Mouse (Mus musculus): ENCODE results near the gene Dnajc11. TPM values are rescaled to one million over a fixed set of nuclear protein-coding genes. Genes with fewer than 3 reads are reported as not detected.

The Dnajc11 gene
- polyA plus RNA-seq, 1 experiment from 2014 or later, result 72.0 TPM

DNA sequence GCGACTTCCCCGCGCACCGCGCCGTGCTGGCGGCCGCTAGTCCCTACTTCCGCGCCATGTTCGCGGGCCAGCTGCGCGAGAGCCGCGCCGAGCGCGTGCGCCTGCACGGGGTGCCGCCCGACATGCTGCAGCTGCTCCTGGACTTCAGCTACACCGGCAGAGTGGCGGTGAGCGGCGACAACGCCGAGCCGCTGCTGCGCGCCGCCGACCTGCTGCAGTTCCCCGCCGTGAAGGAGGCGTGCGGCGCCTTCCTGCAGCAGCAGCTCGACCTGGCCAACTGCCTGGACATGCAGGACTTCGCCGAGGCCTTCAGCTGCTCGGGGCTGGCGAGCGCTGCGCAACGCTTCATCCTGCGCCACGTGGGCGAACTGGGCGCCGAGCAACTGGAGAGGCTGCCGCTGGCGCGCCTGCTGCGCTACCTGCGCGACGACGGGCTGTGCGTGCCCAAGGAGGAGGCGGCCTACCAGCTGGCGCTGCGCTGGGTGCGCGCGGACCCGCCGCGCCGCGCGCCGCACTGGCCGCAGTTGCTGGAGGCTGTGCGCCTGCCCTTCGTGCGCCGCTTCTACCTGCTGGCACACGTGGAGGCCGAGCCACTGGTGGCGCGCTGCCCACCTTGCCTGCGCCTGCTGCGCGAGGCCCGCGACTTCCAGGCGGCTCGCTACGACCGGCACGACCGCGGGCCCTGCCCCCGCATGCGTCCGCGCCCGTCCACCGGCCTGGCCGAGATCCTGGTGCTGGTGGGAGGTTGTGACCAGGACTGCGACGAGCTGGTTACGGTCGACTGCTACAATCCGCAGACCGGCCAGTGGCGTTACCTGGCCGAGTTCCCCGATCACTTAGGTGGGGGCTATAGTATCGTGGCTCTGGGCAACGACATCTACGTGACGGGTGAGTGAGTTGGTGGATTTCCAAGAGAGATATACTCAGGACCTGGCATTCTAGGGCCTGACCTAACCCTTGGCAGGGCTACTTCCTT is 75.9 kb downstream of the Dnajc11 start:
- H3K27me3 ChIP-seq (ENCODE audit: control insufficient read depth, insufficient read depth, low read length), result peaks cover 37% of the 10 kb centered on the region
- peaks cover 29% of the 10 kb centered on the region for H3K4me1 ChIP-seq (replicated peaks; ENCODE audit: control insufficient read depth, insufficient read depth, low read length)
- DNase-seq (ENCODE audit: low spot score) (peak; percentile 46), ATAC-seq (ENCODE audit: low FRiP score) (peak; percentile 77)
- WGBS, result under 1% methylated on average over 113 of the region's 115 CpGs
- H3K4me2 ChIP-seq (replicated peaks), result peak overlapping the region; percentile 100
- H3K4me3 ChIP-seq (replicated peaks; ENCODE audit: low read length), result peak overlapping the region; percentile 65
- no peaks in the 10 kb centered on the region for H3K9me3 ChIP-seq (ENCODE audit: control insufficient read depth, low read length)
- peak overlapping the region; percentile 67 for H3K9ac ChIP-seq
- peaks cover 3% of the 10 kb centered on the region; the same call in 1 of the 2 replicates for H3K36me3 ChIP-seq (replicated peaks; ENCODE audit: control insufficient read depth, insufficient read depth)
- H3K27ac ChIP-seq, result peak overlapping the region; percentile 77

- Histone ChIP-seq H3K36me3 (replicated peaks; ENCODE audit: control insufficient read depth, insufficient read depth) (peaks cover 5% of the 10 kb centered on the region), H3K27ac (no peak overlapping the region), H3K27me3 (ENCODE audit: control insufficient read depth, insufficient read depth, low read length) (peaks cover 37% of the 10 kb centered on the region), H3K4me3 (replicated peaks; ENCODE audit: low read length) (peak overlapping the region; percentile 65), H3K4me1 (replicated peaks; ENCODE audit: control insufficient read depth, insufficient read depth, low read length) (peaks cover 29% of the 10 kb centered on the region), H3K9ac (peak overlapping the region; percentile 67), H3K4me2 (replicated peaks) (peak overlapping the region; percentile 100), H3K9me3 (ENCODE audit: control insufficient read depth, low read length) (no peaks in the 10 kb centered on the region)
- no peak for ATAC-seq (ENCODE audit: low FRiP score)
- DNase-seq (ENCODE audit: low spot score), result no peak
- WGBS, result 3% methylated on average over 10 of the region's 10 CpGs
Observed at GRCm38 (mm10) chr4:152010091-152010706, 76.7 kb downstream of the Dnajc11 start.

GRCm38 (mm10) chr4:152010707-152011134 is 77.2 kb downstream of the Dnajc11 start:
- H3K4me3 ChIP-seq (replicated peaks; ENCODE audit: low read length), result peak overlapping the region; percentile 65
- ATAC-seq (ENCODE audit: low FRiP score) (no peak), DNase-seq (ENCODE audit: low spot score) (no peak)
- peaks cover 29% of the 10 kb centered on the region for H3K4me1 ChIP-seq (replicated peaks; ENCODE audit: control insufficient read depth, insufficient read depth, low read length)
- H3K36me3 ChIP-seq (replicated peaks; ENCODE audit: control insufficient read depth, insufficient read depth), result peaks cover 10% of the 10 kb centered on the region
- no peaks in the 10 kb centered on the region for H3K9me3 ChIP-seq (ENCODE audit: control insufficient read depth, low read length)
- peak overlapping the region; percentile 67; the same call in 1 of the 2 replicates for H3K9ac ChIP-seq
- H3K27me3 ChIP-seq (ENCODE audit: control insufficient read depth, insufficient read depth, low read length), result peaks cover 37% of the 10 kb centered on the region
- no peak overlapping the region for H3K27ac ChIP-seq
- WGBS, result 9% methylated on average over 13 of the region's 13 CpGs
- H3K4me2 ChIP-seq (replicated peaks), result peak overlapping the region; percentile 100

GRCm38 (mm10) chr4:152011171-152011760 is 77.8 kb downstream of the Dnajc11 start:
- Histone ChIP-seq H3K9ac (no peak overlapping the region), H3K36me3 (replicated peaks; ENCODE audit: control insufficient read depth, insufficient read depth) (peaks cover 13% of the 10 kb centered on the region), H3K27ac (no peak overlapping the region), H3K27me3 (ENCODE audit: control insufficient read depth, insufficient read depth, low read length) (peaks cover 36% of the 10 kb centered on the region), H3K4me2 (replicated peaks) (peak overlapping the region; percentile 100), H3K4me1 (replicated peaks; ENCODE audit: control insufficient read depth, insufficient read depth, low read length) (peaks cover 29% of the 10 kb centered on the region), H3K9me3 (ENCODE audit: control insufficient read depth, low read length) (no peaks in the 10 kb centered on the region), H3K4me3 (replicated peaks; ENCODE audit: low read length) (peak overlapping the region; percentile 65)
- DNase-seq (ENCODE audit: low spot score), result no peak
- WGBS, result 81% methylated on average over 8 of the region's 8 CpGs
- ATAC-seq (ENCODE audit: low FRiP score), result no peak

DNA sequence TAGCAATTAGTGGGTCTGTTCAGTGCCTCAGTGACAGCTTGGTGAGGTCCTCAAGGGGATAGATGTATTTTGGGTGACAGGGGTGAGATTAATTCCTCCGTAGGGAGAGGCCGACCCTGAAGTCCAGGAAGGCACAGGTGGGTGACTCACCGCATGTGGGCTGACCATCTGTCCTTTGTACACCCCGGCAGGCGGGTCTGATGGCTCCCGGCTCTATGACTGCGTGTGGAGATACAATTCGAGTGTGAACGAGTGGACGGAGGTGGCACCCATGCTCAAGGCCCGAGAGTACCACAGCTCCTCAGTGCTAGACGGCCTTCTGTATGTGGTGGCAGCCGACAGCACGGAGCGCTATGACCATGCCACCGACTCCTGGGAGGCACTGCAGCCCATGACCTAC is 78.6 kb downstream of the Dnajc11 start:
- H3K36me3 ChIP-seq (replicated peaks; ENCODE audit: control insufficient read depth, insufficient read depth), result peaks cover 17% of the 10 kb centered on the region
- H3K4me2 ChIP-seq (replicated peaks), result no peak overlapping the region
- H3K4me3 ChIP-seq (replicated peaks; ENCODE audit: low read length), result no peak overlapping the region
- peaks cover 27% of the 10 kb centered on the region for H3K27me3 ChIP-seq (ENCODE audit: control insufficient read depth, insufficient read depth, low read length)
- H3K4me1 ChIP-seq (replicated peaks; ENCODE audit: control insufficient read depth, insufficient read depth, low read length), result peaks cover 29% of the 10 kb centered on the region
- H3K9ac ChIP-seq, result no peak overlapping the region
- 92% methylated on average over 16 of the region's 16 CpGs for whole genome bisulfite sequencing
- H3K27ac ChIP-seq, result no peak overlapping the region
- ATAC-seq (ENCODE audit: low FRiP score) (no peak), DNase-seq (ENCODE audit: low spot score) (no peak)
- no peaks in the 10 kb centered on the region for H3K9me3 ChIP-seq (ENCODE audit: control insufficient read depth, low read length)

- WGBS, result 88% methylated on average over 12 of the region's 12 CpGs
- Histone ChIP-seq H3K4me2 (replicated peaks) (no peak overlapping the region), H3K36me3 (replicated peaks; ENCODE audit: control insufficient read depth, insufficient read depth) (peaks cover 17% of the 10 kb centered on the region), H3K27me3 (ENCODE audit: control insufficient read depth, insufficient read depth, low read length) (peaks cover 17% of the 10 kb centered on the region), H3K9ac (no peak overlapping the region), H3K9me3 (ENCODE audit: control insufficient read depth, low read length) (no peaks in the 10 kb centered on the region), H3K27ac (no peak overlapping the region), H3K4me1 (replicated peaks; ENCODE audit: control insufficient read depth, insufficient read depth, low read length) (peaks cover 24% of the 10 kb centered on the region), H3K4me3 (replicated peaks; ENCODE audit: low read length) (no peak overlapping the region)
- ATAC-seq (ENCODE audit: low FRiP score) (no peak), DNase-seq (ENCODE audit: low spot score) (no peak)
Observed at GRCm38 (mm10) chr4:152013036-152013813, 79.7 kb downstream of the Dnajc11 start.

DNA sequence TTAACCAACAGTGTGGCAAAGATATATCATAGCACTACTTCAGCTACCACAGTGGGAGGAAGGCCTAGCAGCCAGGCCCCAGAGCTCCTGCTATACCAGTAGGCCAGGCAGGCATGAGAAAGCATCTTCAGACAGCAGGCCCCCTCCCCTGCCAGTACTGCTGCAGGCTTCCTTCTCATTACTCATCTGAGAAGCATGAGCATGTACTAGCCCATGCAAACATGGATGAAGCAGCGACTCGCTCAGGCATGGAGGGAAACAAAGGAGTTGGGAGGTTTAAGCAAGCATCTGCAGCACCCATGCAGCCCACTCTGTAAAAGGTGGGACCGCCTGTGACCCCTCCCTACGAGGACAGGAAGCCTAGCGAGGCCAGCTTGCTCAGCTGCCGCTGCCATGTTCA is 85.6 kb downstream of the Dnajc11 start:
- no peaks in the 10 kb centered on the region for H3K4me1 ChIP-seq (replicated peaks; ENCODE audit: control insufficient read depth, insufficient read depth, low read length)
- DNase-seq (ENCODE audit: low spot score) (no peak), ATAC-seq (ENCODE audit: low FRiP score) (no peak)
- H3K9ac ChIP-seq, result no peak overlapping the region
- H3K4me2 ChIP-seq (replicated peaks), result no peak overlapping the region
- no peak overlapping the region for H3K27ac ChIP-seq
- H3K36me3 ChIP-seq (replicated peaks; ENCODE audit: control insufficient read depth, insufficient read depth), result peaks cover 63% of the 10 kb centered on the region
- H3K9me3 ChIP-seq (ENCODE audit: control insufficient read depth, low read length), result no peaks in the 10 kb centered on the region
- 91% methylated on average over 6 of the region's 6 CpGs for WGBS
- no peaks in the 10 kb centered on the region for H3K27me3 ChIP-seq (ENCODE audit: control insufficient read depth, insufficient read depth, low read length)
- H3K4me3 ChIP-seq (replicated peaks; ENCODE audit: low read length), result no peak overlapping the region

DNA sequence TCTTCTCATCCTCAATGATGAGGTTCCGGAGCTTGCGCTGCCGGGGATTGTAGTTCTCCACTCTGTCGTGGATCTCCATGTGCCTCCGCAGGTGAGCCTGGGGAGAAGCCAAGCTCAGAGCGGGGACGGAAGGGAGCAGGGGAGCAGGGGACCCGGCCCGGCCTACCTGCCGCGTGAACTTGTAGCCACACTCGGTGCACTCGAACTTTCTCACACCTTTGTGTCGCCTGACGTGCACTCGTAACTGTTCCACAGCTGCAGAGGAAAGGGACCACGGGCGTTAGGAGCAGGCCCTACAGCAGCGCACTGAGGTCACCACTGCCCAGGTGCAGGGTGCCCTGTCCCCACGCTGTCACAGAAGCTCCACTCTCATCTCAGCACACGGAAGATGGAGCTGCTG is 86.5 kb downstream of the Dnajc11 start:
- H3K27ac ChIP-seq, result no peak overlapping the region
- ATAC-seq (ENCODE audit: low FRiP score), result no peak
- H3K4me1 ChIP-seq (replicated peaks; ENCODE audit: control insufficient read depth, insufficient read depth, low read length), result peaks cover 2% of the 10 kb centered on the region; the same call in 1 of the 2 replicates
- H3K4me2 ChIP-seq (replicated peaks), result no peak overlapping the region
- WGBS, result 94% methylated on average over 21 of the region's 21 CpGs
- no peaks in the 10 kb centered on the region for H3K27me3 ChIP-seq (ENCODE audit: control insufficient read depth, insufficient read depth, low read length)
- DNase-seq (ENCODE audit: low spot score), result no peak
- no peaks in the 10 kb centered on the region for H3K9me3 ChIP-seq (ENCODE audit: control insufficient read depth, low read length)
- H3K9ac ChIP-seq, result no peak overlapping the region
- H3K36me3 ChIP-seq (replicated peaks; ENCODE audit: control insufficient read depth, insufficient read depth), result peaks cover 69% of the 10 kb centered on the region
- H3K4me3 ChIP-seq (replicated peaks; ENCODE audit: low read length), result no peak overlapping the region

Measured in hindbrain, embryonic 14.5 days (tissue).